Mouse (Mus musculus) Patski (cell line): ENCODE data around the gene Gm20696. TPM values are rescaled to one million over a fixed set of nuclear protein-coding genes. Genes with fewer than 3 reads are reported as not detected.

Experiments used
- ATAC-seq: fragments of 100-300 bp; one replicate; pipeline ENCODE4 v1.8.0; 2021
- CTCF ChIA-PET: fragments of 350-600 bp; sonication (Branson Sonifier 250); formaldehyde crosslinking; loops from one replicate; lab custom pipeline; 2022; ENCODE audit warnings: inconsistent platforms; lab: Charles Lee
- POLR2A ChIA-PET: fragments of 350-600 bp; sonication (Branson Sonifier 250); formaldehyde crosslinking; loops from one replicate; lab custom pipeline; 2022; ENCODE audit warnings: antibody characterized with exemption, inconsistent platforms; lab: Charles Lee
- DNase-seq: peaks from one replicate; pipeline ENCODE4 v3.0.0-alpha.2; 2011; ENCODE audit warnings: low read depth, low spot score
- H3K27me3 ChIP-seq: fragments of 371-371 bp; one replicate; pipeline ENCODE4 v1.5.1; 2021
- CTCF ChIP-seq: fragments of 100-300 bp; IDR thresholded peaks from one replicate; pipeline ENCODE4 v1.5.1; 2021
- in situ Hi-C: fragments of 300-500 bp; cut with MboI; formaldehyde crosslinking; loops from 3 replicates; pipeline ENCODE4 v1.11.1; 2018; ENCODE audit warnings: low pct_unique_long_range_greater_than_20kb, mixed read lengths
- polyA plus RNA-seq: library from polyadenylated mRNA; unstranded; gene quantifications from one replicate; pipeline ENCODE4 v1.2.3, GENCODE M21; 2021

Gm20696 gene
- polyA plus RNA-seq, 1 experiment from 2014 or later: 0.15 TPM

GRCm38 (mm10) chr6:99273177-99273576, 393.4 kb downstream of the Gm20696 start:
- no peaks in the 10 kb centered on the region for H3K27me3 ChIP-seq
- in situ Hi-C loops: no loop called here
- POLR2A ChIA-PET: interaction anchor here (1.0 kb wide), 1 partner anchor 214 kb away, joined by 3 read pairs; no protein-coding TSS in a partner anchor
- CTCF ChIA-PET: no interaction called here
- ATAC-seq: no peak
- DNase-seq: no peak
- no peak for TF ChIP-seq CTCF

- DNase-seq (no peak), ATAC-seq (no peak)
- ChIA-PET POLR2A (no interaction called here), CTCF (no interaction called here)
- in situ Hi-C loops: no loop called here
- no peak for TF ChIP-seq CTCF
- no peaks in the 10 kb centered on the region for H3K27me3 ChIP-seq
Measured at GRCm38 (mm10) chr6:99272174-99272573, 394.4 kb downstream of the Gm20696 start.

- no peak for TF ChIP-seq CTCF
- POLR2A ChIA-PET: no interaction called here
- CTCF ChIA-PET: no interaction called here
- in situ Hi-C loops: no loop called here
- no peaks in the 10 kb centered on the region for H3K27me3 ChIP-seq
- no peak for DNase-seq
- ATAC-seq: no peak
Measured at GRCm38 (mm10) chr6:99271741-99272140, 394.9 kb downstream of the Gm20696 start.

- no peak for DNase-seq
- ChIA-PET CTCF (no interaction called here), POLR2A (no interaction called here)
- ATAC-seq: no peak
- in situ Hi-C loops: no loop called here
- H3K27me3 ChIP-seq: no peaks in the 10 kb centered on the region
- TF ChIP-seq CTCF: no peak
Measured at GRCm38 (mm10) chr6:99269921-99270320, 396.7 kb downstream of the Gm20696 start.

GRCm38 (mm10) chr6:99268171-99269061, 398.2 kb downstream of the Gm20696 start:
- POLR2A ChIA-PET: no interaction called here
- in situ Hi-C loops: no loop called here
- DNase-seq (no peak), ATAC-seq (no peak)
- no peak for TF ChIP-seq CTCF
- CTCF ChIA-PET: interaction anchor here (0.8 kb wide), 1 partner anchor 10 kb away, joined by 3 read pairs; no protein-coding TSS in a partner anchor
- no peaks in the 10 kb centered on the region for H3K27me3 ChIP-seq

GRCm38 (mm10) chr6:99265945-99266656, 400.5 kb downstream of the Gm20696 start:
- TF ChIP-seq CTCF: no peak
- DNase-seq (no peak), ATAC-seq (no peak)

GRCm38 (mm10) chr6:99265173-99265572, 401.4 kb downstream of the Gm20696 start:
- POLR2A ChIA-PET: interaction anchor here (0.6 kb wide), 1 partner anchor 12 kb away, joined by 3 read pairs; no protein-coding TSS in a partner anchor
- CTCF ChIA-PET: no interaction called here
- ATAC-seq: no peak
- no peak for TF ChIP-seq CTCF
- no peaks in the 10 kb centered on the region for H3K27me3 ChIP-seq
- in situ Hi-C loops: no loop called here
- no peak for DNase-seq

More at GRCm38 (mm10) chr6:99265945-99266656, 400.5 kb downstream of the Gm20696 start:
- ChIA-PET POLR2A (no interaction called here), CTCF (no interaction called here)
- in situ Hi-C loops: no loop called here
- no peaks in the 10 kb centered on the region for H3K27me3 ChIP-seq

GRCm38 (mm10) chr6:99264192-99265093, 402.2 kb downstream of the Gm20696 start:
- no peak for TF ChIP-seq CTCF
- in situ Hi-C loops: no loop called here
- DNase-seq (no peak), ATAC-seq (no peak)
- no peaks in the 10 kb centered on the region for H3K27me3 ChIP-seq
- CTCF ChIA-PET: no interaction called here
- POLR2A ChIA-PET: interaction anchor here (0.6 kb wide), 1 partner anchor 13 kb away, joined by 3 read pairs; no protein-coding TSS in a partner anchor

- CTCF ChIA-PET: no interaction called here
- no peak for TF ChIP-seq CTCF
- in situ Hi-C loops: no loop called here
- no peak for DNase-seq
- no peak for ATAC-seq
- no peaks in the 10 kb centered on the region for H3K27me3 ChIP-seq
- POLR2A ChIA-PET: no interaction called here
Measured at GRCm38 (mm10) chr6:99263886-99264185, 402.8 kb downstream of the Gm20696 start.
